Mouse (Mus musculus): ENCODE measurements around the gene Zdhhc15. TPM values are rescaled to one million over a fixed set of nuclear protein-coding genes. Genes with fewer than 3 reads are reported as not detected.
A peak's percentile ranks its signal among the peaks of the same experiment; 100 is the strongest.

Zdhhc15 gene
- polyA plus RNA-seq, 1 experiment from 2014 or later: 12.3 TPM

- no peak overlapping the region for H3K4me2 ChIP-seq (ENCODE audit: low read depth, low read length)
- peaks cover 10% of the 10 kb centered on the region; the same call in 1 of the 2 replicates for H3K27me3 ChIP-seq (replicated peaks; ENCODE audit: control insufficient read depth, insufficient read depth, low read length)
- H3K36me3 ChIP-seq (ENCODE audit: control insufficient read depth, insufficient read depth, low read length): no peaks in the 10 kb centered on the region
- H3K4me3 ChIP-seq (ENCODE audit: low read depth, low read length): no peak overlapping the region
- ATAC-seq (ENCODE audit: low read depth): no peak
- H3K27ac ChIP-seq (replicated peaks; ENCODE audit: low read depth, low read length): no peak overlapping the region
- WGBS: 74% methylated on average over 3 of the region's 3 CpGs
- DNase-seq (ENCODE audit: low spot score): peak; percentile 5
- no peak overlapping the region for H3K9ac ChIP-seq (ENCODE audit: low read depth, low read length)
- no peaks in the 10 kb centered on the region for H3K4me1 ChIP-seq (ENCODE audit: control insufficient read depth, insufficient read depth, low read length)
- no peaks in the 10 kb centered on the region for H3K9me3 ChIP-seq (ENCODE audit: control insufficient read depth, low read length)
Measured at GRCm38 (mm10) chrX:104567497-104567896, 103.4 kb downstream of the Zdhhc15 start.

- WGBS: 93% methylated on average over 1 of the region's 1 CpGs
- no peak overlapping the region for H3K27ac ChIP-seq (replicated peaks; ENCODE audit: low read depth, low read length)
- H3K36me3 ChIP-seq (ENCODE audit: control insufficient read depth, insufficient read depth, low read length): no peaks in the 10 kb centered on the region
- H3K4me3 ChIP-seq (ENCODE audit: low read depth, low read length): no peak overlapping the region
- H3K27me3 ChIP-seq (replicated peaks; ENCODE audit: control insufficient read depth, insufficient read depth, low read length): no peaks in the 10 kb centered on the region; the same call in none of the 2 replicates
- no peak for DNase-seq (ENCODE audit: low spot score)
- no peak overlapping the region for H3K9ac ChIP-seq (ENCODE audit: low read depth, low read length)
- ATAC-seq (ENCODE audit: low read depth): no peak
- no peak overlapping the region for H3K4me2 ChIP-seq (ENCODE audit: low read depth, low read length)
- no peaks in the 10 kb centered on the region for H3K9me3 ChIP-seq (ENCODE audit: control insufficient read depth, low read length)
- H3K4me1 ChIP-seq (ENCODE audit: control insufficient read depth, insufficient read depth, low read length): no peaks in the 10 kb centered on the region
Measured at GRCm38 (mm10) chrX:104545283-104545682, 125.6 kb downstream of the Zdhhc15 start.

DNA sequence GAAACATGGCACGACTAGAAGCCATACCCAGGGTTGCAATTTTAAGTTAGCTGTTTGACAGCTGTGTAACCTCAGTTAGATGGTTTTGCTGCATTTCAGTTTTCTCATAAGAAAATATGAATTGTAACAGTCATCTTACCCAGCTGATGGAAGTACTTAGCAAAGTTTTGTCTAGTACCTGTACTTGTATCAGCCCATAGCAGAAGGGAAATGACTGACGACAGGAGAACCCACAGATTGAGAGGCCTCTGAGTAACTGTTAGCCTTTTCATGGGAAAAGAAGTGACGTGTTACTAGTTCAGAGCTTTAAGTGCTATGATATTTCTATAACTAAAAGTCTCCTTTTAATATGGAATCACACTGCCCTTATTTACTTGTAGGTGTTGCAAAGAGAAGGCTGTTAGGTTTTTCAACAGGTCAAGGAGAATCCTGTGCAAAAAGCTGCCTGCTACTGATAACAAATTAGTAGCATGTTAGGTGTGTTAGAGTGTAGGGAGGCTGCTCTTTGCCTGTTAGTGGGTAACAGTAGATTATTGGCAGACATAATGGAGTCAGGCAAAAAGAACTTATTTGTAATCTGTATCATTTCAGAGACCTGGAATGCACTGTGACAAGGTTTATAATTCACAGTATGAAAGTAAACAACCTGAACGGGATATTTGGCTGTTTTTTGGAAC, 126.8 kb downstream of the Zdhhc15 start:
- Histone ChIP-seq H3K36me3 (ENCODE audit: control insufficient read depth, insufficient read depth, low read length) (no peaks in the 10 kb centered on the region), H3K4me3 (ENCODE audit: low read depth, low read length) (no peak overlapping the region), H3K4me2 (ENCODE audit: low read depth, low read length) (no peak overlapping the region), H3K27me3 (replicated peaks; ENCODE audit: control insufficient read depth, insufficient read depth, low read length) (peaks cover 3% of the 10 kb centered on the region), H3K27ac (replicated peaks; ENCODE audit: low read depth, low read length) (no peak overlapping the region), H3K9ac (ENCODE audit: low read depth, low read length) (no peak overlapping the region), H3K9me3 (ENCODE audit: control insufficient read depth, low read length) (no peaks in the 10 kb centered on the region), H3K4me1 (ENCODE audit: control insufficient read depth, insufficient read depth, low read length) (no peaks in the 10 kb centered on the region)
- WGBS: 70% methylated on average over 4 of the region's 4 CpGs
- ATAC-seq (ENCODE audit: low read depth) (no peak), DNase-seq (ENCODE audit: low spot score) (no peak)

DNA sequence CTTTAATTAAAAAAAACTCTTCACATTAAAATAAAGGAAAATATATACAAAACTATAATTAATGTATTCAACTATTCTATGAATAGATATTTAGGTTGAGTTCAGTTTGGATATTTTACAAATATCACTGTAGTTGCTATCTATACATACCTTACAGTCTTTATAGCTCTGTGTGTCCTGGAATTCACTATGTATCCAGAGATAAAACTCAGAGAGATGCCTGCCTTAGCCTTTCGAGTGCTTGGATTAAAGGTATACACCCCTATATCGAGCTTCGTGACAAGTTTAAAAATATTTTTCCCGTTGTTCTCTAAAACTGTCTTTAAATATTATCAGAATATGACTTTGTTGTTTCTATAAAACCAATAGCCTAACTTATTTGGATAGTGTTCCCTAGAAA, 128.2 kb downstream of the Zdhhc15 start:
- no peaks in the 10 kb centered on the region for H3K9me3 ChIP-seq (ENCODE audit: control insufficient read depth, low read length)
- 87% methylated on average over 4 of the region's 4 CpGs for WGBS
- H3K9ac ChIP-seq (ENCODE audit: low read depth, low read length): no peak overlapping the region
- no peak overlapping the region for H3K4me3 ChIP-seq (ENCODE audit: low read depth, low read length)
- no peak for ATAC-seq (ENCODE audit: low read depth)
- H3K27me3 ChIP-seq (replicated peaks; ENCODE audit: control insufficient read depth, insufficient read depth, low read length): peaks cover 6% of the 10 kb centered on the region
- H3K36me3 ChIP-seq (ENCODE audit: control insufficient read depth, insufficient read depth, low read length): no peaks in the 10 kb centered on the region
- no peak overlapping the region for H3K4me2 ChIP-seq (ENCODE audit: low read depth, low read length)
- no peaks in the 10 kb centered on the region for H3K4me1 ChIP-seq (ENCODE audit: control insufficient read depth, insufficient read depth, low read length)
- H3K27ac ChIP-seq (replicated peaks; ENCODE audit: low read depth, low read length): no peak overlapping the region
- no peak for DNase-seq (ENCODE audit: low spot score)

GRCm38 (mm10) chrX:104501765-104502164, 169.1 kb downstream of the Zdhhc15 start:
- Histone ChIP-seq H3K4me2 (ENCODE audit: low read depth, low read length) (no peak overlapping the region), H3K9ac (ENCODE audit: low read depth, low read length) (no peak overlapping the region), H3K9me3 (ENCODE audit: control insufficient read depth, low read length) (no peaks in the 10 kb centered on the region), H3K4me3 (ENCODE audit: low read depth, low read length) (no peak overlapping the region), H3K27me3 (replicated peaks; ENCODE audit: control insufficient read depth, insufficient read depth, low read length) (0 out of 2 replicates have a peak, but pooled peaks cover 8% of the 10 kb centered on the region), H3K4me1 (ENCODE audit: control insufficient read depth, insufficient read depth, low read length) (no peaks in the 10 kb centered on the region), H3K36me3 (ENCODE audit: control insufficient read depth, insufficient read depth, low read length) (0 out of 2 replicates have a peak, but pooled peaks cover 3% of the 10 kb centered on the region), H3K27ac (replicated peaks; ENCODE audit: low read depth, low read length) (no peak overlapping the region)
- WGBS: 87% methylated on average over 5 of the region's 5 CpGs
- DNase-seq (ENCODE audit: low spot score): no peak
- ATAC-seq (ENCODE audit: low read depth): no peak

DNA sequence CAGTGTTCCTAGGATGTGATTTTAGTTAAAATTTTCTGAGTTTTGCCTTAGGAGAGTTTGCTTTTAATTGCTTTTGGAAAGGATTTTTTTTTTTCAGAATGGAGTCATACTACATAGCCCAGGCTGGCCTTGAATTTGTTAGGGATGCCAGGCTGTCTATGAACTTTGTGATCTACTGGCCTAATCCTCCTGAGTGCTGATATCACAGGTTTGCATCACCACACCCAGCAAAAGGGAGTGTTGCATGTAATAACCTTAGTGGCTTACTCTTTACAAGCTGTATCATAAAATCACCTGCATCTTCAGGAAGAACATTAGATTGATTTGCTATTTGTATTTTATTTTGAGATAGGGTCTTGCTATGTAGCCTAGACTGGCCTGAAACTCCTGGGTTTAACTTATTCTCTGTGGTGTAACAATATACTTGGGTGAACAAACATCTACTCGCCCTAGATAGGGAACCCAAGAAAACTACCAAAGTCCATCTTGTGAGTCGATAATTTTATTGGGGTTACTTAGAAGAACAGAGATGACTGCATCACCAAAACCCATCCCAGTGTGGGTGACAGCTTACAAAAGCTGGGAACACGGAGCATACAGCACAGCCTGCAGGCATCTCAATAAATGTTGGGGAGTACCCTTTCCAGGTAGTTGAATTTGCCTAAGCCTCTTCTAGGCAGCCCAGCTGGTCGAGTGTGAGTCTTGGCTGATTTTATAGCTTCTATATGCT, 181.1 kb downstream of the Zdhhc15 start:
- H3K9me3 ChIP-seq (ENCODE audit: control insufficient read depth, low read length): no peaks in the 10 kb centered on the region
- no peaks in the 10 kb centered on the region for H3K36me3 ChIP-seq (ENCODE audit: control insufficient read depth, insufficient read depth, low read length)
- no peaks in the 10 kb centered on the region for H3K4me1 ChIP-seq (ENCODE audit: control insufficient read depth, insufficient read depth, low read length)
- ATAC-seq (ENCODE audit: low read depth) (no peak), DNase-seq (ENCODE audit: low spot score) (no peak)
- no peak overlapping the region for H3K4me2 ChIP-seq (ENCODE audit: low read depth, low read length)
- H3K27me3 ChIP-seq (replicated peaks; ENCODE audit: control insufficient read depth, insufficient read depth, low read length): peaks cover 15% of the 10 kb centered on the region
- 49% methylated on average over 4 of the region's 4 CpGs for WGBS
- no peak overlapping the region for H3K27ac ChIP-seq (replicated peaks; ENCODE audit: low read depth, low read length)
- H3K4me3 ChIP-seq (ENCODE audit: low read depth, low read length): no peak overlapping the region
- no peak overlapping the region for H3K9ac ChIP-seq (ENCODE audit: low read depth, low read length)

DNA sequence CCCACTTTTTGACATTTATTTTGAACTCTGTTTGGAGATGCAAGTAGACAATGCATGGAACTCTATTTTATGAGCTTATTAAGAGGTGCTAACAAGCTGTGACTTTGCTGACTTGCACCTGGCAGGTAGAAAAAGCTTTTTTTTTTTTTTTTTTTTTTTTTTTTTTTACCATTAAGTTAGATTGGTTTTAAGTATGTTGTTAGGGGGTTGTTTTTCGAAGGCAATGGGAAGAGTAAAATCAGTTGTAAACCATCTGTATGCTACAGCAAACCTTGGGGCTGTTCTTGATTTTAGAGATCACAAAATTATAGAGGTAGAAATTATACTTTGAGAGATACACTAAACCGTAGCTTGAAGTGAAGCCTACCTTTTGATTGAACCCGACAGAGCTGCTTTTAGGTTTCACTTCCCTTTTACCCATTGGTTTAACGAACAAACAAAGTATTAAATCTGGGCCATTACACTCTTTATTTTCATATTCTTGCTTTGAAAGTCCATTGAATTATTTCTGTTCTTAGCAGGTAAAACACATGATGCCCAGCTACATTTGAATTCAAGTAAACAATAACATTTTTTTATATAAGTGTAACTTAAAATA, 181.9 kb downstream of the Zdhhc15 start:
- WGBS: 75% methylated on average over 4 of the region's 4 CpGs
- H3K9me3 ChIP-seq (ENCODE audit: control insufficient read depth, low read length): no peaks in the 10 kb centered on the region
- peaks cover 18% of the 10 kb centered on the region for H3K27me3 ChIP-seq (replicated peaks; ENCODE audit: control insufficient read depth, insufficient read depth, low read length)
- DNase-seq (ENCODE audit: low spot score) (no peak), ATAC-seq (ENCODE audit: low read depth) (no peak)
- H3K27ac ChIP-seq (replicated peaks; ENCODE audit: low read depth, low read length): no peak overlapping the region
- no peak overlapping the region for H3K9ac ChIP-seq (ENCODE audit: low read depth, low read length)
- H3K4me3 ChIP-seq (ENCODE audit: low read depth, low read length): no peak overlapping the region
- no peak overlapping the region for H3K4me2 ChIP-seq (ENCODE audit: low read depth, low read length)
- H3K4me1 ChIP-seq (ENCODE audit: control insufficient read depth, insufficient read depth, low read length): no peaks in the 10 kb centered on the region
- no peaks in the 10 kb centered on the region for H3K36me3 ChIP-seq (ENCODE audit: control insufficient read depth, insufficient read depth, low read length)

DNA sequence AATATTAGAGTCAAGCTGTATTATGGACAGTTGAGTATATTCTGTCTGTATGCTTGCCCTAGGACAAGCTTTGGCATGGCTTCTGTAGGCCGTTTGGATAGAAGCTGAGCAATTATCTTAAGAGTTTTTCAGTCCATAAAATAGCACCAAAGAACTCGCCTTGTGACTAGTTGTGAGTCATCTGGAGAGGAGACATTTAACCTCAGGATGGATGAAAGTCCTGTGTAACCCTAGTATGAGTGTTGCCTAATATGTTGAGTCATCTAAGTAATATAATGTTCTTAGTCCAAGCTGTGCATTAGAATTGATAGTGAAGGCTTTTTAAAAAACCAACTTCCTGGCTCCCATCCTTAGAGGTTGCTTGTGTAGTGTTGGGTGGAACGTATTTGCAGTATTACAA, 182.8 kb downstream of the Zdhhc15 start:
- no peaks in the 10 kb centered on the region for H3K36me3 ChIP-seq (ENCODE audit: control insufficient read depth, insufficient read depth, low read length)
- no peaks in the 10 kb centered on the region for H3K4me1 ChIP-seq (ENCODE audit: control insufficient read depth, insufficient read depth, low read length)
- ATAC-seq (ENCODE audit: low read depth) (no peak), DNase-seq (ENCODE audit: low spot score) (no peak)
- H3K27me3 ChIP-seq (replicated peaks; ENCODE audit: control insufficient read depth, insufficient read depth, low read length): peaks cover 18% of the 10 kb centered on the region
- no peak overlapping the region for H3K4me2 ChIP-seq (ENCODE audit: low read depth, low read length)
- whole genome bisulfite sequencing: 59% methylated on average over 3 of the region's 3 CpGs
- H3K27ac ChIP-seq (replicated peaks; ENCODE audit: low read depth, low read length): no peak overlapping the region
- H3K9ac ChIP-seq (ENCODE audit: low read depth, low read length): no peak overlapping the region
- no peak overlapping the region for H3K4me3 ChIP-seq (ENCODE audit: low read depth, low read length)
- H3K9me3 ChIP-seq (ENCODE audit: control insufficient read depth, low read length): no peaks in the 10 kb centered on the region

Data from embryonic facial prominence, embryonic 14.5 days (tissue).